Mouse (Mus musculus) small intestine, adult 10 weeks (tissue): ENCODE measurements around the gene Sohlh2. TPM values are rescaled to one million over a fixed set of nuclear protein-coding genes. Genes with fewer than 3 reads are reported as not detected.

ENCODE experiments used
- polyA plus RNA-seq: library from polyadenylated mRNA; stranded (reverse); fragments of 350-450 nt; fragmentation: Illumina TruSeq; extraction: RNeasy Lipid Tissue Mini Kit (QIAGEN cat#74804); gene quantifications from one replicate; pipeline ENCODE4 v1.2.3, GENCODE M21; 2014; ENCODE audit warnings: low replicate concordance

Sohlh2 gene
- polyA plus RNA-seq, result not detected

GRCm38 (mm10) chr3:55181766-55182165 is at the start of gene Sohlh2:
Sohlh2 (plus strand) TSS chr3:55182028.

DNA sequence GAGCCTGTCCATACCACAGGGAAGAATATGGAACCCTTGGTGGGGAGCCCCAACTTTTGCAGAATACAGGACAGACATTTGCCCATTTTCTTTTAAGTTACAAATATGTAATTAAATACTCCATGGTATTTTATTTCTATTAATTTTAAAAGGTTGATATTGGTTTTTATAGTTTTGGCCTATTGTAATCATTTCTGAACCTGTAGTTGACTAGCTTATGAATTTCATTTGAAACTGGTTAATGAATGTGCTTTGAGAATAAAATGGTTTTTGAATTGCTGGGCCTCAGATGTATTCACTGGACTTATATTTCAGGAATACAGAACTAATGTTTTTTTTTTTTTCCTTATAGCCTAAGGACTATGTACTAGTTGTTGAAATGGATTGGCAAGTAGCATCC is 44.8 kb upstream of the Sohlh2 start, which contains the start of gene Ccdc169:
TSS of gene Ccdc169 (plus strand) at position 301 of the 400 bp plus-strand sequence.

GRCm38 (mm10) chr3:55241730-55242421 is 60.0 kb downstream of the Sohlh2 start, which contains the start of gene Dclk1:
Dclk1 (plus strand) TSS chr3:55242364.

Other genes starting within 250 kb of the Sohlh2 start
- gene Ccna1, start 126.5 kb upstream of the Sohlh2 start, polyA plus RNA-seq, result not detected
- 42.3 TPM for gene Spg20, start 69.9 kb upstream of the Sohlh2 start, polyA plus RNA-seq
- 0.97 TPM for gene Ccdc169, start 44.7 kb upstream of the Sohlh2 start, polyA plus RNA-seq
- gene Dclk1, start 60.3 kb downstream of the Sohlh2 start, polyA plus RNA-seq, result 21.9 TPM